Mouse (Mus musculus): ENCODE measurements at regions not wholly inside any gene's neighbourhood (a gene's known extent, or its start where the extent isn't known, plus 50 kb on each side); places are given as distances from the start of the nearest gene placed in this dataset.

- Histone ChIP-seq H3K27me3 (ENCODE audit: insufficient read depth, low read length) (no peaks in the 10 kb centered on the region), H3K27ac (no peak overlapping the region), H3K4me1 (ENCODE audit: insufficient read depth, low read length) (no peaks in the 10 kb centered on the region), H3K9me3 (ENCODE audit: low read length) (no peaks in the 10 kb centered on the region), H3K36me3 (ENCODE audit: insufficient read depth, low read length) (no peaks in the 10 kb centered on the region), H3K4me3 (ENCODE audit: low read length) (no peak overlapping the region), H3K9ac (replicated peaks; ENCODE audit: low read length) (no peak overlapping the region), H3K4me2 (ENCODE audit: low read depth, low read length) (no peak overlapping the region)
- TF ChIP-seq CTCF (IDR thresholded peaks at IDR 0.05; ENCODE audit: low read depth): no peak
- DNase-seq (ENCODE audit: low spot score) (no peak), ATAC-seq (0 out of 2 replicates have a peak, but pooled peaks have one; percentile 15)
- WGBS: 47% methylated on average over 6 of the region's 6 CpGs
Measured at GRCm38 (mm10) chr9:74021339-74021738, 52.6 kb upstream of the Unc13c start.

GRCm38 (mm10) chr9:74023922-74024321 is 55.2 kb upstream of the Unc13c start:
- Histone ChIP-seq H3K36me3 (ENCODE audit: insufficient read depth, low read length) (no peaks in the 10 kb centered on the region), H3K4me2 (ENCODE audit: low read depth, low read length) (no peak overlapping the region), H3K4me1 (ENCODE audit: insufficient read depth, low read length) (no peaks in the 10 kb centered on the region), H3K27ac (no peak overlapping the region), H3K9me3 (ENCODE audit: low read length) (no peaks in the 10 kb centered on the region), H3K27me3 (ENCODE audit: insufficient read depth, low read length) (no peaks in the 10 kb centered on the region), H3K9ac (replicated peaks; ENCODE audit: low read length) (no peak overlapping the region), H3K4me3 (ENCODE audit: low read length) (no peak overlapping the region)
- DNase-seq (ENCODE audit: low spot score): peak; percentile 49
- ATAC-seq: no peak
- TF ChIP-seq CTCF (IDR thresholded peaks at IDR 0.05; ENCODE audit: low read depth): peak; percentile 50
- 69% methylated on average over 3 of the region's 3 CpGs for WGBS

GRCm38 (mm10) chr9:74026131-74026530 is 57.4 kb upstream of the Unc13c start:
- no peak overlapping the region for H3K9ac ChIP-seq (replicated peaks; ENCODE audit: low read length)
- no peak overlapping the region for H3K4me2 ChIP-seq (ENCODE audit: low read depth, low read length)
- no peaks in the 10 kb centered on the region for H3K4me1 ChIP-seq (ENCODE audit: insufficient read depth, low read length)
- no peaks in the 10 kb centered on the region for H3K9me3 ChIP-seq (ENCODE audit: low read length)
- DNase-seq (ENCODE audit: low spot score): no peak
- no peaks in the 10 kb centered on the region for H3K27me3 ChIP-seq (ENCODE audit: insufficient read depth, low read length)
- no peaks in the 10 kb centered on the region for H3K36me3 ChIP-seq (ENCODE audit: insufficient read depth, low read length)
- TF ChIP-seq CTCF (IDR thresholded peaks at IDR 0.05; ENCODE audit: low read depth): no peak
- H3K4me3 ChIP-seq (ENCODE audit: low read length): no peak overlapping the region
- H3K27ac ChIP-seq: no peak overlapping the region
- no peak for ATAC-seq
- 19% methylated on average over 3 of the region's 3 CpGs for WGBS

GRCm38 (mm10) chr9:74028438-74028837 is 59.7 kb upstream of the Unc13c start:
- Histone ChIP-seq H3K9me3 (ENCODE audit: low read length) (no peaks in the 10 kb centered on the region), H3K36me3 (ENCODE audit: insufficient read depth, low read length) (no peaks in the 10 kb centered on the region), H3K27ac (no peak overlapping the region), H3K9ac (replicated peaks; ENCODE audit: low read length) (no peak overlapping the region), H3K4me2 (ENCODE audit: low read depth, low read length) (no peak overlapping the region), H3K27me3 (ENCODE audit: insufficient read depth, low read length) (no peaks in the 10 kb centered on the region), H3K4me1 (ENCODE audit: insufficient read depth, low read length) (no peaks in the 10 kb centered on the region), H3K4me3 (ENCODE audit: low read length) (no peak overlapping the region)
- TF ChIP-seq CTCF (IDR thresholded peaks at IDR 0.05; ENCODE audit: low read depth): peak; percentile 54
- ATAC-seq (no peak), DNase-seq (ENCODE audit: low spot score) (peak; percentile 33)
- 63% methylated on average over 1 of the region's 1 CpGs for WGBS

GRCm38 (mm10) chr9:74045936-74046335 is 64.2 kb upstream of the Wdr72 start:
- Histone ChIP-seq H3K27me3 (ENCODE audit: insufficient read depth, low read length) (no peaks in the 10 kb centered on the region), H3K36me3 (ENCODE audit: insufficient read depth, low read length) (no peaks in the 10 kb centered on the region), H3K27ac (no peak overlapping the region), H3K9me3 (ENCODE audit: low read length) (no peaks in the 10 kb centered on the region), H3K9ac (replicated peaks; ENCODE audit: low read length) (no peak overlapping the region), H3K4me3 (ENCODE audit: low read length) (no peak overlapping the region), H3K4me1 (ENCODE audit: insufficient read depth, low read length) (no peaks in the 10 kb centered on the region), H3K4me2 (ENCODE audit: low read depth, low read length) (no peak overlapping the region)
- no peak for TF ChIP-seq CTCF (IDR thresholded peaks at IDR 0.05; ENCODE audit: low read depth)
- 42% methylated on average over 3 of the region's 3 CpGs for WGBS
- peak; percentile 40; the same call in 1 of the 2 replicates for ATAC-seq
- DNase-seq (ENCODE audit: low spot score): peak; percentile 59

GRCm38 (mm10) chr9:74049776-74050175 is 60.4 kb upstream of the Wdr72 start:
- Histone ChIP-seq H3K9me3 (ENCODE audit: low read length) (no peaks in the 10 kb centered on the region), H3K4me3 (ENCODE audit: low read length) (no peak overlapping the region), H3K27me3 (ENCODE audit: insufficient read depth, low read length) (no peaks in the 10 kb centered on the region), H3K4me2 (ENCODE audit: low read depth, low read length) (no peak overlapping the region), H3K9ac (replicated peaks; ENCODE audit: low read length) (no peak overlapping the region), H3K4me1 (ENCODE audit: insufficient read depth, low read length) (no peaks in the 10 kb centered on the region), H3K27ac (no peak overlapping the region), H3K36me3 (ENCODE audit: insufficient read depth, low read length) (no peaks in the 10 kb centered on the region)
- ATAC-seq: no peak
- no peak for TF ChIP-seq CTCF (IDR thresholded peaks at IDR 0.05; ENCODE audit: low read depth)
- DNase-seq (ENCODE audit: low spot score): no peak
- WGBS: 58% methylated on average over 3 of the region's 3 CpGs

- Histone ChIP-seq H3K27me3 (ENCODE audit: insufficient read depth, low read length) (no peaks in the 10 kb centered on the region), H3K27ac (no peak overlapping the region), H3K9me3 (ENCODE audit: low read length) (no peaks in the 10 kb centered on the region), H3K4me3 (ENCODE audit: low read length) (no peak overlapping the region), H3K4me2 (ENCODE audit: low read depth, low read length) (no peak overlapping the region), H3K36me3 (ENCODE audit: insufficient read depth, low read length) (no peaks in the 10 kb centered on the region), H3K4me1 (ENCODE audit: insufficient read depth, low read length) (0 out of 2 replicates have a peak, but pooled peaks cover 4% of the 10 kb centered on the region), H3K9ac (replicated peaks; ENCODE audit: low read length) (no peak overlapping the region)
- 22% methylated on average over 5 of the region's 5 CpGs for WGBS
- peak; percentile 66 for ATAC-seq
- peak; percentile 54 for DNase-seq (ENCODE audit: low spot score)
- TF ChIP-seq CTCF (IDR thresholded peaks at IDR 0.05; ENCODE audit: low read depth): no peak
Measured at GRCm38 (mm10) chr9:74056709-74057108, 53.4 kb upstream of the Wdr72 start.

Measured in hindbrain, postnatal 0 days (tissue).